Mouse (Mus musculus): ENCODE measurements around the gene Tnnc2.

GRCm38 (mm10) chr2:164762593-164762992, 17.2 kb downstream of the Tnnc2 start:
- TF ChIP-seq CTCF (IDR thresholded peaks at IDR 0.05; ENCODE audit: borderline replicate concordance, control insufficient read depth, extremely low read depth, insufficient read depth, low read length, poor library complexity) (no peak), POLR2A (IDR thresholded peaks at IDR 0.05; ENCODE audit: control insufficient read depth, extremely low read depth, insufficient read depth, low read length, poor library complexity) (no peak)
